Mouse (Mus musculus): ENCODE measurements around the gene Hmga1b. TPM values are rescaled to one million over a fixed set of nuclear protein-coding genes. Genes with fewer than 3 reads are reported as not detected.

Gene Hmga1b
- polyA plus RNA-seq, 1 experiment from 2014 or later, result 5.4 TPM

Other genes starting within 250 kb of the Hmga1b start
- gene Gcgr, start 232.1 kb upstream of the Hmga1b start, polyA plus RNA-seq (2016; fragmentation: Nextera tagmentation; extraction: Ambion mirVana), result 0.18 and 0.29 TPM in 2 replicates
- 212 and 232 TPM in 2 replicates for gene Mcrip1, start 213.1 kb upstream of the Hmga1b start, polyA plus RNA-seq (2016; fragmentation: Nextera tagmentation; extraction: Ambion mirVana)
- gene Ppp1r27, start 211.7 kb upstream of the Hmga1b start, polyA plus RNA-seq (2016; fragmentation: Nextera tagmentation; extraction: Ambion mirVana), result not detected in 2 replicates
- gene P4hb, start 189.5 kb upstream of the Hmga1b start, polyA plus RNA-seq (2016; fragmentation: Nextera tagmentation; extraction: Ambion mirVana), result 384 and 418 TPM in 2 replicates
- 504 and 557 TPM in 2 replicates for gene Arhgdia, start 181.2 kb upstream of the Hmga1b start, polyA plus RNA-seq (2016; fragmentation: Nextera tagmentation; extraction: Ambion mirVana)
- 652 and 655 TPM in 2 replicates for gene Alyref, start 164.4 kb upstream of the Hmga1b start, polyA plus RNA-seq (2016; fragmentation: Nextera tagmentation; extraction: Ambion mirVana)
- gene Anapc11, start 164.4 kb upstream of the Hmga1b start, polyA plus RNA-seq (2016; fragmentation: Nextera tagmentation; extraction: Ambion mirVana), result 165 and 182 TPM in 2 replicates
- gene Npb, start 154.3 kb upstream of the Hmga1b start, polyA plus RNA-seq (2016; fragmentation: Nextera tagmentation; extraction: Ambion mirVana), result 0.98 TPM in 1 of 2 replicates, not detected in the other
- 148 and 157 TPM in 2 replicates for gene Pcyt2, start 144.9 kb upstream of the Hmga1b start, polyA plus RNA-seq (2016; fragmentation: Nextera tagmentation; extraction: Ambion mirVana)
- gene Sirt7, start 137.6 kb upstream of the Hmga1b start, polyA plus RNA-seq (2016; fragmentation: Nextera tagmentation; extraction: Ambion mirVana), result 40.4 and 48.2 TPM in 2 replicates
- 33.3 and 36.8 TPM in 2 replicates for gene Mafg, start 129.2 kb upstream of the Hmga1b start, polyA plus RNA-seq (2016; fragmentation: Nextera tagmentation; extraction: Ambion mirVana)
- 31.6 and 34.1 TPM in 2 replicates for gene Pycr1, start 119.0 kb upstream of the Hmga1b start, polyA plus RNA-seq (2016; fragmentation: Nextera tagmentation; extraction: Ambion mirVana)
- gene Myadml2, start 114.6 kb upstream of the Hmga1b start, polyA plus RNA-seq (2016; fragmentation: Nextera tagmentation; extraction: Ambion mirVana), result 0.99 TPM in 1 of 2 replicates, not detected in the other
- gene Notum, start 101.6 kb upstream of the Hmga1b start, polyA plus RNA-seq (2016; fragmentation: Nextera tagmentation; extraction: Ambion mirVana), result 0.58 and 0.87 TPM in 2 replicates
- gene Aspscr1, start 89.8 kb upstream of the Hmga1b start, polyA plus RNA-seq (2016; fragmentation: Nextera tagmentation; extraction: Ambion mirVana), result 149 and 154 TPM in 2 replicates
- 120 and 121 TPM in 2 replicates for gene Cenpx, start 49.1 kb upstream of the Hmga1b start, polyA plus RNA-seq (2016; fragmentation: Nextera tagmentation; extraction: Ambion mirVana)
- gene Lrrc45, start 48.9 kb upstream of the Hmga1b start, polyA plus RNA-seq (2016; fragmentation: Nextera tagmentation; extraction: Ambion mirVana), result 74.5 and 75.1 TPM in 2 replicates
- 70.5 and 74.2 TPM in 2 replicates for gene Rac3, start 41.3 kb upstream of the Hmga1b start, polyA plus RNA-seq (2016; fragmentation: Nextera tagmentation; extraction: Ambion mirVana)
- gene Dcxr, start 35.5 kb upstream of the Hmga1b start, polyA plus RNA-seq (2016; fragmentation: Nextera tagmentation; extraction: Ambion mirVana), result 11.8 and 14.6 TPM in 2 replicates
- gene Cbr2, start 30.7 kb upstream of the Hmga1b start, polyA plus RNA-seq (2016; fragmentation: Nextera tagmentation; extraction: Ambion mirVana), result 2.0 and 2.3 TPM in 2 replicates
- gene Rfng, start 21.4 kb downstream of the Hmga1b start, polyA plus RNA-seq (2016; fragmentation: Nextera tagmentation; extraction: Ambion mirVana), result 63.4 and 66.4 TPM in 2 replicates
- 235 and 248 TPM in 2 replicates for gene Gps1, start 21.5 kb downstream of the Hmga1b start, polyA plus RNA-seq (2016; fragmentation: Nextera tagmentation; extraction: Ambion mirVana)
- 64.2 and 67.6 TPM in 2 replicates for gene Dus1l, start 33.6 kb downstream of the Hmga1b start, polyA plus RNA-seq (2016; fragmentation: Nextera tagmentation; extraction: Ambion mirVana)
- 139 and 140 TPM in 2 replicates for gene Fasn, start 61.8 kb downstream of the Hmga1b start, polyA plus RNA-seq (2016; fragmentation: Nextera tagmentation; extraction: Ambion mirVana)
- gene Ccdc57, start 170.1 kb downstream of the Hmga1b start, polyA plus RNA-seq (2016; fragmentation: Nextera tagmentation; extraction: Ambion mirVana), result 5.9 and 6.3 TPM in 2 replicates
- gene Slc16a3, start 185.7 kb downstream of the Hmga1b start, polyA plus RNA-seq (2016; fragmentation: Nextera tagmentation; extraction: Ambion mirVana), result 27.1 and 29.4 TPM in 2 replicates
- gene Csnk1d, start 228.5 kb downstream of the Hmga1b start, polyA plus RNA-seq (2016; fragmentation: Nextera tagmentation; extraction: Ambion mirVana), result 167 and 170 TPM in 2 replicates